Mouse (Mus musculus) CH12.LX (cell line): ENCODE data around the gene Egln2. TPM values are rescaled to one million over a fixed set of nuclear protein-coding genes. Genes with fewer than 3 reads are reported as not detected.
A peak's percentile ranks its signal among the peaks of the same experiment; 100 is the strongest.

Experiments used
- DNase-seq: peaks from one replicate; pipeline ENCODE4 v3.0.0-alpha.2; 2013; ENCODE audit errors: extremely low read depth
- H3K27ac ChIP-seq: 2 replicates; pipeline ENCODE4 v1.5.1; 2012; ENCODE audit warnings: low read depth, mild to moderate bottlenecking, control low read depth, moderate library complexity; ENCODE audit not compliant: insufficient read depth
- H3K27me3 ChIP-seq: replicated peaks from 2 replicates; pipeline ENCODE3; 2012; ENCODE audit warnings: inconsistent platforms
- H3K36me3 ChIP-seq, 2 experiments: replicated peaks in 1 of 2; 2 replicates each; pipeline versions ENCODE3 to v1.6.1; 2012; ENCODE audit warnings: inconsistent platforms in 1 of 2, low read length in 1 of 2, mild to moderate bottlenecking in 1 of 2, mixed read lengths in 1 of 2, moderate library complexity in 1 of 2; ENCODE audit not compliant: control insufficient read depth in 1 of 2, insufficient read depth in 1 of 2
- H3K4me1 ChIP-seq, 2 experiments: 2 replicates each; pipeline ENCODE4 v1.6.1; 2012; ENCODE audit warnings: inconsistent platforms in 1 of 2, moderate library complexity in 1 of 2; ENCODE audit not compliant: insufficient read depth in 2 of 2, control insufficient read depth in 1 of 2
- H3K4me2 ChIP-seq: 2 replicates; pipeline ENCODE4 v1.6.1; 2012; ENCODE audit warnings: low read depth, mild to moderate bottlenecking, control low read depth; ENCODE audit not compliant: poor library complexity, insufficient read depth, severe bottlenecking
- H3K4me3 ChIP-seq, 3 experiments: fragments of 150-350 bp in 1 of 3; sonication (generic) in 1 of 3; replicated peaks in 1 of 3; 2 replicates each; pipeline versions ENCODE3 to v1.5.1; 2011 to 2012; ENCODE audit warnings: low read depth in 2 of 3, low read length in 2 of 3, mild to moderate bottlenecking in 2 of 3, moderate library complexity in 2 of 3, control low read depth in 1 of 3, improper control_type of control experiment in 1 of 3, inconsistent platforms in 1 of 3, mixed read lengths in 1 of 3; ENCODE audit not compliant: poor library complexity in 1 of 3
- H3K79me2 ChIP-seq: replicated peaks from 2 replicates; pipeline ENCODE4 v1.6.1; 2012; ENCODE audit warnings: mild to moderate bottlenecking, moderate library complexity; ENCODE audit not compliant: control insufficient read depth, poor library complexity, insufficient read depth, severe bottlenecking; ENCODE audit errors: extremely low read depth
- H3K9ac ChIP-seq: 2 replicates; pipeline ENCODE4 v1.6.1; 2012; ENCODE audit warnings: low read depth, mild to moderate bottlenecking, control low read depth, moderate library complexity; ENCODE audit not compliant: insufficient read depth
- H3K9me3 ChIP-seq: replicated peaks from 2 replicates; pipeline ENCODE3; 2012; ENCODE audit warnings: low read length, inconsistent platforms, mixed read lengths
- BHLHE40 ChIP-seq: IDR thresholded peaks from 2 replicates; pipeline ENCODE4 v1.6.1; 2011; ENCODE audit warnings: mild to moderate bottlenecking, low read depth, low read length, improper control_type of control experiment
- CHD1 ChIP-seq: IDR thresholded peaks from 2 replicates; pipeline ENCODE4 v1.6.1; 2012; ENCODE audit warnings: low read depth, low read length, improper control_type of control experiment, inconsistent platforms
- CHD2 ChIP-seq: IDR thresholded peaks from 2 replicates; pipeline ENCODE4 v1.6.1; 2011; ENCODE audit warnings: low read length, improper control_type of control experiment
- CTCF ChIP-seq, 2 experiments: IDR thresholded peaks in 1 of 2; conservative IDR thresholded peaks in 1 of 2; 2 replicates each; pipeline ENCODE4 v1.5.1; 2011 to 2012; ENCODE audit warnings: low read depth in 2 of 2, low read length in 2 of 2, improper control_type of control experiment in 1 of 2, inconsistent platforms in 1 of 2, mild to moderate bottlenecking in 1 of 2, moderate library complexity in 1 of 2
- E2F4 ChIP-seq: IDR thresholded peaks from 2 replicates; pipeline ENCODE4 v1.6.1; 2011; ENCODE audit warnings: low read depth, low read length, improper control_type of control experiment; ENCODE audit not compliant: insufficient replicate concordance
- ELF1 ChIP-seq: IDR thresholded peaks from 2 replicates; pipeline ENCODE4 v1.6.1; 2014; ENCODE audit warnings: low read depth, mild to moderate bottlenecking, inconsistent platforms, low read length, improper control_type of control experiment
- EP300 ChIP-seq: IDR thresholded peaks from 2 replicates; pipeline ENCODE4 v1.6.1; 2011; ENCODE audit warnings: low read length, improper control_type of control experiment
- ETS1 ChIP-seq: conservative IDR thresholded peaks from 2 replicates; pipeline ENCODE4 v1.6.1; 2012; ENCODE audit warnings: low read depth, mild to moderate bottlenecking, inconsistent platforms, low read length, improper control_type of control experiment, moderate library complexity
- GABPA ChIP-seq: IDR thresholded peaks from 2 replicates; pipeline ENCODE4 v1.6.1; 2012; ENCODE audit warnings: low read depth, low read length, improper control_type of control experiment, inconsistent platforms; ENCODE audit not compliant: insufficient replicate concordance
- HCFC1 ChIP-seq: IDR thresholded peaks from 2 replicates; pipeline ENCODE4 v1.6.1; 2012; ENCODE audit warnings: low read depth, mild to moderate bottlenecking, inconsistent platforms, low read length, improper control_type of control experiment
- IRF4 ChIP-seq: IDR thresholded peaks from 2 replicates; pipeline ENCODE4 v1.6.1; 2014; ENCODE audit warnings: low read depth, mild to moderate bottlenecking, inconsistent platforms, low read length, improper control_type of control experiment
- JUN ChIP-seq: IDR thresholded peaks from 2 replicates; pipeline ENCODE4 v1.6.1; 2011; ENCODE audit warnings: low read depth, mild to moderate bottlenecking, low read length, improper control_type of control experiment, moderate library complexity; ENCODE audit not compliant: insufficient read depth
- JUND ChIP-seq: conservative IDR thresholded peaks from 2 replicates; pipeline ENCODE4 v1.6.1; 2011; ENCODE audit warnings: low read depth, low read length, improper control_type of control experiment
- KAT2A ChIP-seq: IDR thresholded peaks from 2 replicates; pipeline ENCODE4 v1.6.1; 2012; ENCODE audit warnings: low read length, improper control_type of control experiment, inconsistent platforms; ENCODE audit not compliant: insufficient replicate concordance
- MAFK ChIP-seq: IDR thresholded peaks from 2 replicates; pipeline ENCODE4 v1.6.1; 2011; ENCODE audit warnings: low read length, improper control_type of control experiment; ENCODE audit not compliant: insufficient replicate concordance
- MAX ChIP-seq: IDR thresholded peaks from 2 replicates; pipeline ENCODE4 v1.6.1; 2011; ENCODE audit warnings: low read length, improper control_type of control experiment
- MAZ ChIP-seq: IDR thresholded peaks from 2 replicates; pipeline ENCODE4 v1.6.1; 2012; ENCODE audit warnings: low read depth, mild to moderate bottlenecking, inconsistent platforms, low read length, improper control_type of control experiment, moderate library complexity
- MEF2A ChIP-seq: IDR thresholded peaks from 2 replicates; pipeline ENCODE4 v1.6.1; 2014; ENCODE audit warnings: low read depth, mild to moderate bottlenecking, inconsistent platforms, low read length, improper control_type of control experiment, borderline replicate concordance
- MXI1 ChIP-seq: IDR thresholded peaks from 2 replicates; pipeline ENCODE4 v1.6.1; 2011; ENCODE audit warnings: mild to moderate bottlenecking, low read depth, low read length, improper control_type of control experiment
- MYC ChIP-seq: IDR thresholded peaks from 2 replicates; pipeline ENCODE4 v1.6.1; 2011; ENCODE audit warnings: low read depth, mild to moderate bottlenecking, improper control_type of control experiment, low read length
- NELFE ChIP-seq: IDR thresholded peaks from 2 replicates; pipeline ENCODE4 v1.6.1; 2011; ENCODE audit warnings: low read depth, low read length, improper control_type of control experiment
- NRF1 ChIP-seq: IDR thresholded peaks from 2 replicates; pipeline ENCODE4 v1.6.1; 2014; ENCODE audit warnings: low read depth, mild to moderate bottlenecking, inconsistent platforms, low read length, improper control_type of control experiment, moderate library complexity
- PAX5 ChIP-seq: IDR thresholded peaks from 2 replicates; pipeline ENCODE4 v1.6.1; 2012; ENCODE audit warnings: low read length, inconsistent platforms, mixed read lengths
- POLR2A ChIP-seq: IDR thresholded peaks from 2 replicates; pipeline ENCODE4 v1.6.1; 2011; ENCODE audit warnings: low read depth, mild to moderate bottlenecking, improper control_type of control experiment, low read length
- POLR2AphosphoS2 ChIP-seq: IDR thresholded peaks from 2 replicates; pipeline ENCODE4 v1.6.1; 2011; ENCODE audit warnings: low read depth, low read length, improper control_type of control experiment
- RAD21 ChIP-seq: IDR thresholded peaks from 2 replicates; pipeline ENCODE4 v1.6.1; 2011; ENCODE audit warnings: low read depth, mild to moderate bottlenecking, low read length, improper control_type of control experiment, moderate library complexity
- SIN3A ChIP-seq: IDR thresholded peaks from 2 replicates; pipeline ENCODE4 v1.6.1; 2012; ENCODE audit warnings: low read length, improper control_type of control experiment, inconsistent platforms
- SMC3 ChIP-seq: IDR thresholded peaks from 2 replicates; pipeline ENCODE4 v1.6.1; 2011; ENCODE audit warnings: low read depth, low read length, improper control_type of control experiment
- TBP ChIP-seq: conservative IDR thresholded peaks from 2 replicates; pipeline ENCODE4 v1.6.1; 2011; ENCODE audit warnings: low read depth, low read length, improper control_type of control experiment
- TCF12 ChIP-seq: IDR thresholded peaks from 2 replicates; pipeline ENCODE4 v1.6.1; 2014; ENCODE audit warnings: low read depth, mild to moderate bottlenecking, inconsistent platforms, low read length, improper control_type of control experiment
- UBTF ChIP-seq: IDR thresholded peaks from 2 replicates; pipeline ENCODE4 v1.6.1; 2012; ENCODE audit warnings: low read depth, mild to moderate bottlenecking, inconsistent platforms, low read length, improper control_type of control experiment, moderate library complexity
- USF1 ChIP-seq: IDR thresholded peaks from 2 replicates; pipeline ENCODE4 v1.6.1; 2014; ENCODE audit warnings: low read depth, mild to moderate bottlenecking, inconsistent platforms, low read length, improper control_type of control experiment
- USF2 ChIP-seq: conservative IDR thresholded peaks from 2 replicates; pipeline ENCODE4 v1.6.1; 2011; ENCODE audit warnings: low read depth, low read length, improper control_type of control experiment
- ZC3H11A ChIP-seq: IDR thresholded peaks from 2 replicates; pipeline ENCODE4 v1.6.1; 2012; ENCODE audit warnings: low read depth, mild to moderate bottlenecking, inconsistent platforms, low read length, improper control_type of control experiment
- ZKSCAN1 ChIP-seq: IDR thresholded peaks from 2 replicates; pipeline ENCODE4 v1.6.1; 2012; ENCODE audit warnings: low read depth, inconsistent platforms, low read length, improper control_type of control experiment, borderline replicate concordance
- ZMIZ1 ChIP-seq: IDR thresholded peaks from 2 replicates; pipeline ENCODE4 v1.6.1; 2012; ENCODE audit warnings: low read depth, mild to moderate bottlenecking, inconsistent platforms, low read length, improper control_type of control experiment
- ZNF384 ChIP-seq: IDR thresholded peaks from 2 replicates; pipeline ENCODE4 v1.6.1; 2012; ENCODE audit warnings: low read depth, low read length, improper control_type of control experiment, inconsistent platforms
- dilution Hi-C: fragments of 300-500 bp; cut with MboI; formaldehyde crosslinking; loops from 2 replicates; pipeline ENCODE4 v1.14.3; 2020; ENCODE audit warnings: low sequenced_read_pairs; ENCODE audit not compliant: extremely low pct_unique_long_range_greater_than_20kb, extremely low pct_ligation_motif_present
- in situ Hi-C: fragments of 300-500 bp; cut with MboI; formaldehyde crosslinking; loops from 3 replicates; pipeline ENCODE4 v1.14.3; 2019; ENCODE audit warnings: low sequenced_read_pairs, low pct_ligation_motif_present, low pct_unique_long_range_greater_than_20kb, mixed read lengths
- polyA plus RNA-seq: library from polyadenylated mRNA; unstranded; fragments of >175 nt; gene quantifications from 2 replicates; pipeline ENCODE4 v1.2.1, GENCODE M21; 2012; ENCODE audit warnings: low read depth; ENCODE audit not compliant: insufficient read length
- total RNA-seq, 2 experiments: library from RNA; depleted of rRNA; stranded (reverse); fragments of 300-350 nt in 1 of 2; fragments of >200 nt in 1 of 2; gene quantifications; 2 replicates each; pipeline ENCODE4 v1.2.3; 2012 to 2014

Gene Egln2
- total RNA-seq (2012; rRNA removed) (83.3 and 103 TPM in 2 replicates), total RNA-seq (2014; rRNA removed) (37.4 and 37.9 TPM in 2 replicates), polyA plus RNA-seq (115 and 132 TPM in 2 replicates)

GRCm38 (mm10) chr7:27166614-27167474 is at the start of gene Egln2:
TSS of gene Egln2 (minus strand) at chr7:27166802.
- Histone ChIP-seq H3K79me2 (peaks cover 40% of the 10 kb centered on the region), H3K4me1 (peaks cover 27 to 60% of the 10 kb centered on the region in 2 experiments), H3K36me3 (peaks cover 26 to 60% of the 10 kb centered on the region in 2 experiments), H3K9ac (peak within 1 kb of the TSS; percentile 90), H3K4me3 (peak within 1 kb of the TSS; percentile 86 to 98 (median 92)), H3K9me3 (no peaks in the 10 kb centered on the region), H3K27ac (peak within 1 kb of the TSS; percentile 99), H3K27me3 (no peaks in the 10 kb centered on the region), H3K4me2 (peak within 1 kb of the TSS; percentile 77)
- dilution Hi-C loops (no loop called here), in situ Hi-C loops (no loop called here)
- DNase-seq, result peak; percentile 98
- TF ChIP-seq TCF12 (peak; percentile 90), SMC3 (0 out of 2 replicates have a peak, but pooled peaks have one; percentile 0), JUN (peak; percentile 61), E2F4 (no peak), NELFE (peak; percentile 84), MEF2A (peak; percentile 82; the same call in 1 of the 2 replicates), ZMIZ1 (peak; percentile 94), BHLHE40 (peak; percentile 91), MAFK (peak; percentile 77), PAX5 (no peak), HCFC1 (no peak; the same call in 1 of the 2 replicates), USF2 (peak; percentile 64), GABPA (no peak), ZKSCAN1 (no peak), USF1 (peak; percentile 84), ETS1 (peak; percentile 95), TBP (peak; percentile 91), CTCF (conservative IDR thresholded peaks at IDR 0.05 in 1 of 2, IDR thresholded peaks at IDR 0.05 in 1 of 2; ENCODE audit: low read depth in 2 of 2, low read length in 2 of 2) (no peak), CHD2 (no peak; the same call in 1 of the 2 replicates), ZNF384 (peak; percentile 98), MYC (no peak; the same call in 1 of the 2 replicates), MAZ (0 out of 2 replicates have a peak, but pooled peaks have one; percentile 57), JUND (peak; percentile 57), MAX (no peak), SIN3A (peak; percentile 76), NRF1 (peak; percentile 80), MXI1 (no peak; the same call in 1 of the 2 replicates), KAT2A (no peak), CHD1 (no peak), IRF4 (peak; percentile 89), ZC3H11A (no peak), RAD21 (no peak; the same call in 1 of the 2 replicates), ELF1 (0 out of 2 replicates have a peak, but pooled peaks have one; percentile 23), UBTF (no peak), POLR2A (peak; percentile 70), POLR2AphosphoS2 (peak; percentile 64; the same call in 1 of the 2 replicates), EP300 (peak; percentile 82)
